Comparison of ENCODE assay signal across 8 mouse cellular contexts in genomic region chr19:57313891-57314345, GRCm38 (mm10). TPM values are rescaled to one million over a fixed set of nuclear protein-coding genes. Genes with fewer than 3 reads are reported as not detected.
DNase-seq lines count a peak whose midpoint lies in the region; ATAC-seq and TF ChIP-seq lines count a peak whose summit lies in the region.

No protein-coding gene starts in this region.

- no peaks in the 10 kb centered on the region for H3K9me3 ChIP-seq in ES-Bruce4 (replicated peaks; ENCODE audit: control insufficient read depth, insufficient read depth, low read length, poor library complexity, severe bottlenecking)
- no peaks in the 10 kb centered on the region for H3K9me3 ChIP-seq in forebrain, embryonic 12.5 days
- H3K9me3 ChIP-seq in liver, embryonic 15.5 days (replicated peaks): no peaks in the 10 kb centered on the region

- H3K4me2 ChIP-seq in forebrain, embryonic 12.5 days: peak overlapping the region; percentile 94
- H3K4me2 ChIP-seq in liver, embryonic 15.5 days: peak overlapping the region; percentile 61

- H3K27ac ChIP-seq in kidney, adult 2 months (ENCODE audit: insufficient read depth, low read depth, low read length): peak overlapping the region; percentile 93
- no peak overlapping the region for H3K27ac ChIP-seq in ES-Bruce4 (ENCODE audit: insufficient read depth, low read length)
- no peak overlapping the region for H3K27ac ChIP-seq in forebrain, embryonic 12.5 days
- H3K27ac ChIP-seq in liver, embryonic 15.5 days (replicated peaks): no peak overlapping the region

- no peak overlapping the region; the same call in 1 of the 2 replicates for H3K9ac ChIP-seq in ES-Bruce4 (ENCODE audit: low read depth, poor library complexity, severe bottlenecking)
- no peak overlapping the region for H3K9ac ChIP-seq in forebrain, embryonic 12.5 days
- no peak overlapping the region for H3K9ac ChIP-seq in liver, embryonic 15.5 days

- TF ChIP-seq POLR2A in kidney, adult 2 months (IDR thresholded peaks at IDR 0.05; ENCODE audit: low read depth, low read length): no peak
- TF ChIP-seq POLR2A in ES-Bruce4 (IDR thresholded peaks at IDR 0.05; ENCODE audit: insufficient read depth, low read length): no peak

- ATAC-seq in forebrain, embryonic 12.5 days (ENCODE audit: low FRiP score): no peak
- ATAC-seq in liver, embryonic 15.5 days (ENCODE audit: insufficient read depth): no peak

- no peak for TF ChIP-seq EP300 in ES-Bruce4 (IDR thresholded peaks at IDR 0.05; ENCODE audit: insufficient read depth, low read depth, low read length)

- H3K4me3 ChIP-seq in kidney, adult 2 months (ENCODE audit: insufficient read depth, low read depth, low read length): peak overlapping the region; percentile 72
- peak overlapping the region; percentile 90 for H3K4me3 ChIP-seq in ES-Bruce4 (ENCODE audit: low read depth, low read length)
- peak overlapping the region; percentile 57 for H3K4me3 ChIP-seq in forebrain, embryonic 12.5 days (replicated peaks)
- H3K4me3 ChIP-seq in liver, embryonic 15.5 days (replicated peaks): peak overlapping the region; percentile 56

- peaks cover 24% of the 10 kb centered on the region; the same call in 1 of the 2 replicates for H3K4me1 ChIP-seq in kidney, adult 2 months (ENCODE audit: control insufficient read depth, insufficient read depth, low read length)
- H3K4me1 ChIP-seq in ES-Bruce4 (ENCODE audit: control insufficient read depth, insufficient read depth, low read length): no peaks in the 10 kb centered on the region
- peaks cover 15% of the 10 kb centered on the region for H3K4me1 ChIP-seq in forebrain, embryonic 12.5 days
- peaks cover 10% of the 10 kb centered on the region; the same call in 1 of the 2 replicates for H3K4me1 ChIP-seq in liver, embryonic 15.5 days (replicated peaks)

- peak; percentile 35 for DNase-seq in kidney, adult 2 months
- DNase-seq in kidney, postnatal 36 days: no peak
- DNase-seq in ovary, postnatal 36 days (ENCODE audit: low spot score): no peak
- no peak for DNase-seq in adrenal gland, adult 18-20 months (ENCODE audit: low spot score in 2 of 2)
- no peak for DNase-seq in adrenal gland, postnatal 25 days

- TF ChIP-seq CTCF in kidney, adult 2 months (conservative IDR thresholded peaks at IDR 0.05; ENCODE audit: insufficient read depth, insufficient read length, low read depth, low read length): no peak
- TF ChIP-seq CTCF in ES-Bruce4 (IDR thresholded peaks at IDR 0.05; ENCODE audit: low read depth, low read length): no peak

- 30% methylated on average over 3 of the region's 3 CpGs for WGBS in kidney, adult 2 months
- WGBS in forebrain, embryonic 12.5 days: 71% methylated on average over 3 of the region's 3 CpGs
- WGBS in liver, embryonic 15.5 days (ENCODE audit: insufficient replicate concordance): 52% methylated on average over 3 of the region's 3 CpGs

- H3K36me3 ChIP-seq in kidney, adult 2 months (ENCODE audit: control insufficient read depth, insufficient read depth, low read length): no peaks in the 10 kb centered on the region
- H3K36me3 ChIP-seq in ES-Bruce4 (ENCODE audit: control insufficient read depth, insufficient read depth, low read length, poor library complexity, severe bottlenecking): no peaks in the 10 kb centered on the region
- H3K36me3 ChIP-seq in forebrain, embryonic 12.5 days (replicated peaks): no peaks in the 10 kb centered on the region
- no peaks in the 10 kb centered on the region for H3K36me3 ChIP-seq in liver, embryonic 15.5 days (replicated peaks)

- no peaks in the 10 kb centered on the region for H3K27me3 ChIP-seq in kidney, adult 2 months (replicated peaks; ENCODE audit: control insufficient read depth, insufficient read depth, low read length)
- H3K27me3 ChIP-seq in ES-Bruce4 (ENCODE audit: control insufficient read depth, insufficient read depth, low read length, poor library complexity, severe bottlenecking): peaks cover 5% of the 10 kb centered on the region; the same call in 1 of the 2 replicates
- peaks cover 41% of the 10 kb centered on the region for H3K27me3 ChIP-seq in forebrain, embryonic 12.5 days
- peaks cover 26% of the 10 kb centered on the region for H3K27me3 ChIP-seq in liver, embryonic 15.5 days

RNA-seq across cellular contexts. Expression of gene Ablim1, which starts 0.8 kb away (rescaled TPM):
- polyA plus RNA-seq in kidney, adult 2 months (2012; rRNA removed): 34.7 and 38.3 TPM in 2 replicates
- polyA plus RNA-seq in ES-Bruce4 (2011; ENCODE audit: insufficient read depth, insufficient read length, low read depth, missing spikeins): 12.2 and 13.9 TPM in 2 replicates
- 16.5 and 17.7 TPM in 2 replicates for polyA plus RNA-seq in forebrain, embryonic 12.5 days (2016; fragmentation: Nextera tagmentation; extraction: Ambion mirVana)
- polyA plus RNA-seq in liver, embryonic 15.5 days (2015; fragmentation: Nextera tagmentation; extraction: Ambion mirVana): 9.5 and 11.3 TPM in 2 replicates
- 10 to 100 TPM; 28.9 to 50.3 TPM for total RNA-seq in adrenal gland, adult 18-20 months (2021)
- total RNA-seq in adrenal gland, postnatal 25 days (2021): 32.5 and 35.6 TPM in 2 replicates

RNA-seq across cellular contexts. Expression of gene Fam160b1, which starts 46.6 kb away (rescaled TPM):
- polyA plus RNA-seq in kidney, adult 2 months (2012; rRNA removed): 7.3 and 8.0 TPM in 2 replicates
- polyA plus RNA-seq in ES-Bruce4 (2011; ENCODE audit: insufficient read depth, insufficient read length, low read depth, missing spikeins): 26.1 and 26.7 TPM in 2 replicates
- 15.7 and 16.7 TPM in 2 replicates for polyA plus RNA-seq in forebrain, embryonic 12.5 days (2016; fragmentation: Nextera tagmentation; extraction: Ambion mirVana)
- polyA plus RNA-seq in liver, embryonic 15.5 days (2015; fragmentation: Nextera tagmentation; extraction: Ambion mirVana): 6.0 and 6.6 TPM in 2 replicates
- 10 to 100 TPM; 17.1 to 20.3 TPM for total RNA-seq in adrenal gland, adult 18-20 months (2021)
- 21.6 and 23.5 TPM in 2 replicates for total RNA-seq in adrenal gland, postnatal 25 days (2021)
